Mouse (Mus musculus) stomach, postnatal 0 days (tissue): ENCODE data around the gene Nsmce4a. TPM values are rescaled to one million over a fixed set of nuclear protein-coding genes. Genes with fewer than 3 reads are reported as not detected.

Experiments used
- ATAC-seq: fragments of 200-750 bp; cut with Nextera tagmentation; 2 replicates; pipeline ENCODE4 v1.8.0; 2017; ENCODE audit not compliant: low FRiP score, low TSS enrichment
- DNase-seq: peaks from one replicate; pipeline ENCODE4 v3.0.0-alpha.2; 2016; ENCODE audit warnings: low spot score
- H3K27ac ChIP-seq: fragments of 300-500 bp; sonication (generic); replicated peaks from 2 replicates; pipeline ENCODE4 v1.5.1; 2014; ENCODE audit warnings: mild to moderate bottlenecking, control low read depth
- H3K27me3 ChIP-seq: fragments of 300-500 bp; sonication (generic); 2 replicates; pipeline ENCODE4 v1.6.1; 2014; ENCODE audit warnings: low read length; ENCODE audit not compliant: control insufficient read depth, insufficient read depth
- H3K36me3 ChIP-seq: fragments of 300-500 bp; sonication (generic); 2 replicates; pipeline ENCODE4 v1.6.1; 2014; ENCODE audit warnings: low read length, mixed read lengths; ENCODE audit not compliant: control insufficient read depth, insufficient read depth
- H3K4me1 ChIP-seq: fragments of 300-500 bp; sonication (generic); replicated peaks from 2 replicates; pipeline ENCODE4 v1.6.1; 2014; ENCODE audit warnings: antibody characterized with exemption; ENCODE audit not compliant: control insufficient read depth, insufficient read depth
- H3K4me2 ChIP-seq: fragments of 300-500 bp; sonication (generic); replicated peaks from 2 replicates; pipeline ENCODE4 v1.6.1; 2014; ENCODE audit warnings: low read depth, mild to moderate bottlenecking, control low read depth, moderate library complexity
- H3K4me3 ChIP-seq: fragments of 300-500 bp; sonication (generic); 2 replicates; pipeline ENCODE4 v1.5.1; 2014; ENCODE audit warnings: low read depth, low read length, control low read depth
- H3K9ac ChIP-seq: fragments of 300-500 bp; sonication (generic); 2 replicates; pipeline ENCODE4 v1.6.1; 2014; ENCODE audit warnings: mild to moderate bottlenecking, low read length, control low read depth, mixed read lengths
- H3K9me3 ChIP-seq: fragments of 300-500 bp; sonication (generic); 2 replicates; pipeline ENCODE4 v1.6.1; 2016; ENCODE audit warnings: low read length; ENCODE audit not compliant: control insufficient read depth
- CTCF ChIP-seq: IDR thresholded peaks from 2 replicates; pipeline ENCODE4 v1.5.1; 2016; ENCODE audit warnings: antibody characterized with exemption, low read depth, mild to moderate bottlenecking, moderate library complexity
- EP300 ChIP-seq: optimal IDR thresholded peaks from 2 replicates; pipeline ENCODE3; 2016; ENCODE audit warnings: antibody characterized with exemption
- WGBS: fragments of 180-500 bp; shearing (Covaris S2); extraction: QIAGEN DNeasy Blood & Tissue Kit; methylation state at CpG from one replicate; pipeline ENCODE4 v1.1.7; 2014; 5-methylcytosine and 5-hydroxymethylcytosine counted together
- polyA plus RNA-seq: library from polyadenylated mRNA; unstranded; fragments of >200 nt; fragmentation: Nextera tagmentation; extraction: Ambion mirVana; gene quantifications from 2 replicates; pipeline ENCODE4 v1.2.1, GENCODE M21; 2015

Gene Nsmce4a
- polyA plus RNA-seq, 1 experiment from 2014 or later: 89.7 TPM

GRCm38 (mm10) chr7:130576981-130577380, 4.1 kb upstream of the Nsmce4a start:
- Histone ChIP-seq H3K4me3 (peak overlapping the region; percentile 19), H3K9me3 (no peaks in the 10 kb centered on the region), H3K9ac (peak overlapping the region; percentile 47; the same call in 1 of the 2 replicates), H3K4me2 (peak overlapping the region; percentile 53), H3K36me3 (no peaks in the 10 kb centered on the region), H3K27ac (peak overlapping the region; percentile 84), H3K4me1 (peaks cover 8% of the 10 kb centered on the region; the same call in 1 of the 2 replicates), H3K27me3 (no peaks in the 10 kb centered on the region)
- TF ChIP-seq CTCF: peak; percentile 40
- no peak for TF ChIP-seq EP300
- whole genome bisulfite sequencing: 11% methylated on average over 10 of the region's 10 CpGs
- DNase-seq (peak; percentile 50), ATAC-seq (no peak)

DNA sequence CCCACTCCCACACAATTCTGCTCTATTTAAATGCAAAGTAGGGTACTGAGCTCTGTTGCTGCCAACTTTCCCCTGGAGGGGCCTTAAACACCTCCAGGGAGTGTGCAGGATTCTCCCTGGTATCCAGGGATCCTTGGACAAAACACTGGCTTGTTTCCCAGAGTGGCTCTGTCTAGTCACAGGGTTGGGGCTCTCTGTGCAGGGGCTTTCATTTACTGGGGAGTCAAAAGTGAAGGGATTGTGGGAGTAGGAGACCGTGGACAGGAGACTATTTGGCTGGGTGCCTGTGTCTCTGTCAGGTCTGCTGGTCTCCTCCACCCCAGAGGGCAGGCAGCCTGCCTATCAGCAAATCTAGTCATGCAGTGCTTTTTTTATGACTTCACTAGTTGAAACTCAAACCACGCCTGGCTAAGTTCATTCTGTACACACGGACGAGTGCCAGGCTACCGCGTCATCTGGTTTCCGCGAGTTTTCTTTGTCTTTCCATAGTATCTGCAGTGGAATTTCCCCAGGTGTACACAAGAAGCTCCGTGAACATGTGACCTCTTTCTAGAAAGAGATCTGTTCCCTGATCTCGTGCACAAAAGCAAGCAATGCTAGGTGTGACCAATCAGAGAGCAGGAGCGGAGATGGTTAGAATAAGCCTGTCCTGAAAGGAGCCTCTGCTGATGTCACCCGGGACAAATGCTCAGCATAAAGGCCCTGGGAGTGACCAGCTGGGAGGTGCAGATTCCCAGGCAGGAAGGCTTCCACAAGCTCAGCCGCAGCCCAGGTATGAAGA, 1.5 kb upstream of the Nsmce4a start:
- Histone ChIP-seq H3K27ac (peak overlapping the region; percentile 86), H3K9ac (0 out of 2 replicates have a peak overlapping the region, but pooled peaks have one; percentile 9), H3K4me2 (peak overlapping the region; percentile 32; the same call in 1 of the 2 replicates), H3K4me3 (peak overlapping the region; percentile 15; the same call in 1 of the 2 replicates), H3K36me3 (no peaks in the 10 kb centered on the region), H3K4me1 (peaks cover 8% of the 10 kb centered on the region; the same call in 1 of the 2 replicates), H3K9me3 (no peaks in the 10 kb centered on the region), H3K27me3 (no peaks in the 10 kb centered on the region)
- WGBS: 27% methylated on average over 13 of the region's 13 CpGs
- TF ChIP-seq CTCF (no peak), EP300 (peak; percentile 52)
- ATAC-seq (peak; percentile 92), DNase-seq (peak; percentile 84)

DNA sequence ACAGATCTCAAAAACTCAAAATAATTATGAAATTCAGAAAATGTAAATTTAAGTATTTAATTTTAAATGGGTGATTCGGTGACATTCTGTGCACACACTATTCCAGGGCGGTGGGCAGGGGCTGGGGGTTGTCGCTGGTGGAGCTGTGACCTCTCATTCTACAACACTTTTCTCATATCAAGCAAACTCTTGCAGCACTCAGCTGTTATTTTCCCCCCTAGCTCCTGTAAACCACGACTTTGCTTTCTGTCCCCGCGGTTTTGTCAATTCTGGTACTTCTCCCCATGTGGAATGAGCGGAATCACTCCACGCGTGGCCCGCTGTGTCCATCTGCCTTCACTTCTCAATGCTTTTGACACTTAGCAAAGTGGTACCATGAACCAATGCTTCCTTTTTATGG, 828 bp upstream of the Nsmce4a start:
- H3K9ac ChIP-seq: no peak overlapping the region
- no peak overlapping the region for H3K4me3 ChIP-seq
- no peak overlapping the region for H3K4me2 ChIP-seq
- no peak overlapping the region; the same call in 1 of the 2 replicates for H3K27ac ChIP-seq
- H3K4me1 ChIP-seq: peaks cover 8% of the 10 kb centered on the region; the same call in 1 of the 2 replicates
- no peaks in the 10 kb centered on the region for H3K9me3 ChIP-seq
- no peaks in the 10 kb centered on the region for H3K36me3 ChIP-seq
- no peaks in the 10 kb centered on the region for H3K27me3 ChIP-seq
- no peak for ATAC-seq
- TF ChIP-seq CTCF: no peak
- no peak for TF ChIP-seq EP300
- 94% methylated on average over 10 of the region's 10 CpGs for WGBS
- DNase-seq: no peak

DNA sequence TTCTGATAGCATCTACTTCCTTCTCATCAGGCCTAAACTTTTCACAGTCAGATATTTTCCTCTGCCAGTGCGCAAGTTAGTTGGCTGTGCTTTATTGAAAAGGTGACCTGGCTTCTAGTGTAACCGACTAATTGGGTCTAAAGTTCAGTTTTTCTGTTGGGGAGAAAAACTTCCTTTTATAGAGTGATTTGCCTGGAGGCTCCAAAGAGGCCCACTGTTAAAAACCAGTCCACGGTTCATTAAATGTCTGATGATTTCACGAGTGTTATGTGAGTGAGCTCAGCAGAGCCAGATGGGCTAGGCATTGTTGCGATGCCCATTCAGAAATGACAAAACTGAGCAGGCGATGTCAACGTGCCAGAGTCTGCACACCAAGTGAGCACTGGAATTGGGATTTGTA, 2.4 kb downstream of the Nsmce4a start:
- no peaks in the 10 kb centered on the region for H3K36me3 ChIP-seq
- no peak overlapping the region for H3K27ac ChIP-seq

DNA sequence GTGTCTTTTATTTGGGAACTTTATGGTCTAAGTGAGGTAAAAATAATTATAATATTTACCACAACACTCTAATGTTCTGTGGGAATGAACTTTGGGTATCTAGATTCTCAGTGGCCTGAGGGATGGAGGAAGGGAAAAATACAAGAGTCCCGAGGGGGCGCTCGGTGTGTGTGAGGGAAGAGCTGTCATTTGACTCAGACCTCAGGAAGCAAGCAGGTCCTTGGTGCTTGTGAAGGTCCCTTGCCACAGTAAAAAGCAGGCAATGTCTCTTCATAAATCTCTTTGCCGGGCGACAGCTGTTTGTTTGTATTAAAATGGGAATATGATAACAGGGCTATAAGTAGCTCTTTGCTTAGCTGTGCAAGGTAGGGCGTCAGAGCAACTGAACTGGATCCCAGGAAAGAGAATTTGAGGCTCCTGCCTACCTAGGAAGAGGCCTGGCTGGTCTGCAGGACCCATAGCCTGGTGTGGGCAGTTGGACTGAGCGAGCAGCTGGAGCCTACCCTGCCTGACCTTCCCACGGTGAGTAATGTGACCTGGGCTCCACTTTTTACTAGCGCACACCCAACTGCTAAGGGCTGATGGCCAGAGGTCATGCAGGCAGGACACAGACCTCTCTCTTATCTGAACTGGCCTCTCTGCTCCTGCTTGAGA, 4.0 kb downstream of the Nsmce4a start:
- Histone ChIP-seq H3K27me3 (no peaks in the 10 kb centered on the region), H3K9me3 (no peaks in the 10 kb centered on the region), H3K27ac (no peak overlapping the region), H3K4me3 (no peak overlapping the region), H3K9ac (no peak overlapping the region; the same call in 1 of the 2 replicates), H3K36me3 (no peaks in the 10 kb centered on the region), H3K4me1 (no peaks in the 10 kb centered on the region), H3K4me2 (no peak overlapping the region)
- WGBS: 37% methylated on average over 9 of the region's 9 CpGs
- DNase-seq (peak; percentile 39), ATAC-seq (peak; percentile 60)
- TF ChIP-seq EP300 (no peak), CTCF (no peak)

More for the DNA sequence above, 2.4 kb downstream of the Nsmce4a start:
- WGBS: 83% methylated on average over 7 of the region's 7 CpGs
- Histone ChIP-seq H3K4me3 (no peak overlapping the region), H3K4me2 (no peak overlapping the region), H3K27me3 (no peaks in the 10 kb centered on the region), H3K9ac (no peak overlapping the region), H3K4me1 (peaks cover 5% of the 10 kb centered on the region; the same call in 1 of the 2 replicates), H3K9me3 (no peaks in the 10 kb centered on the region)
- ATAC-seq: no peak
- DNase-seq: no peak
- TF ChIP-seq EP300 (no peak), CTCF (no peak)

DNA sequence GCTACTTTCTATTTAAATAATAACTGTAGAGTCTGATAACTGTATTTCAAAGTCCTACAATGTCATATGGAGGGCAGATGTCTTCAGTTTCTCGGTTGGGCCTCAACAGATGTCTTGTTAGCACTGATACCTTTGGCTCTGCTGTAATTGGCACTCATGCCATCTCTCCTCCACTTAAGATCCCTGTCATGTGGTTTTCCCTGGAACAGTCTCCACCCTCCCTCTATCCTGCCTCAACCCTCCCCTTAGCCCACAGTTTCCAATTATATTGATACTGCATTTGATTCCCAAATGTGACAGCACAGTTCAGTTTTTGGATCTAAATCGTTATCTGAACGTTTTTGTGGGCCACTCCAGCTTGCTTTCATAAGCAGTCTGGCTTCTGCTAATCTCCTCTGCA, 8.3 kb downstream of the Nsmce4a start:
- ATAC-seq (no peak), DNase-seq (no peak)
- no peaks in the 10 kb centered on the region; the same call in 1 of the 2 replicates for H3K4me1 ChIP-seq
- WGBS: 68% methylated on average over 3 of the region's 3 CpGs
- H3K27ac ChIP-seq: no peak overlapping the region
- no peak overlapping the region for H3K4me3 ChIP-seq
- TF ChIP-seq EP300: no peak
- TF ChIP-seq CTCF: no peak
- H3K9me3 ChIP-seq: no peaks in the 10 kb centered on the region
- H3K9ac ChIP-seq: no peak overlapping the region
- H3K4me2 ChIP-seq: no peak overlapping the region
- H3K27me3 ChIP-seq: no peaks in the 10 kb centered on the region
- H3K36me3 ChIP-seq: no peaks in the 10 kb centered on the region
